Comparison of ENCODE assay signal across 9 mouse cellular contexts in genomic region chr7:16639028-16639427, GRCm38 (mm10). TPM values are rescaled to one million over a fixed set of nuclear protein-coding genes. Genes with fewer than 3 reads are reported as not detected.
DNase-seq lines count a peak whose midpoint lies in the region; ATAC-seq and TF ChIP-seq lines count a peak whose summit lies in the region.
"Had no signal": no experiment of that assay in that cellular context is flagged by ENCODE, and none has a peak within 500 bp of the region (broad histone marks: within the 10 kb centered on the region; RNA-seq: fewer than 3 reads in every experiment).

No protein-coding gene starts in this region.

- no peak overlapping the region for H3K27ac ChIP-seq in limb, embryonic 14.5 days (replicated peaks; ENCODE audit: low read depth, low read length)
- H3K27ac ChIP-seq in limb, embryonic 10.5 days = no peak overlapping the region

- H3K9ac ChIP-seq in limb, embryonic 14.5 days (ENCODE audit: low read depth, low read length, severe bottlenecking) = no peak overlapping the region

- no peak overlapping the region for H3K4me2 ChIP-seq in limb, embryonic 14.5 days (replicated peaks; ENCODE audit: low read depth, low read length, severe bottlenecking)

- WGBS in limb, embryonic 14.5 days = 51% methylated on average over 3 of the region's 3 CpGs
- WGBS in limb, embryonic 10.5 days = 89% methylated on average over 3 of the region's 3 CpGs

- no peaks in the 10 kb centered on the region for H3K36me3 ChIP-seq in limb, embryonic 14.5 days (ENCODE audit: control insufficient read depth, insufficient read depth, low read length)
- H3K36me3 ChIP-seq in limb, embryonic 10.5 days = no peaks in the 10 kb centered on the region

- TF ChIP-seq POLR2A in limb, embryonic 14.5 days (IDR thresholded peaks at IDR 0.05; ENCODE audit: borderline replicate concordance, extremely low read depth, insufficient read depth, insufficient read length) = no peak

- H3K4me3 ChIP-seq in limb, embryonic 14.5 days (replicated peaks; ENCODE audit: low read length) = no peak overlapping the region
- H3K4me3 ChIP-seq in limb, embryonic 10.5 days = no peak overlapping the region

- no peaks in the 10 kb centered on the region for H3K9me3 ChIP-seq in limb, embryonic 14.5 days (ENCODE audit: control insufficient read depth, low read length)
- no peaks in the 10 kb centered on the region for H3K9me3 ChIP-seq in limb, embryonic 10.5 days (replicated peaks)

- H3K27me3 ChIP-seq in limb, embryonic 14.5 days (ENCODE audit: control insufficient read depth, insufficient read depth, low read length) = no peaks in the 10 kb centered on the region
- H3K27me3 ChIP-seq in limb, embryonic 10.5 days (ENCODE audit: low read depth, poor library complexity, severe bottlenecking) = no peaks in the 10 kb centered on the region

- peak; percentile 52 for DNase-seq in limb, embryonic 14.5 days (ENCODE audit: low spot score)
- DNase-seq in limb, embryonic 10.5 days (ENCODE audit: low spot score) = no peak
- DNase-seq in adipocyte (ENCODE audit: low spot score) = peak; percentile 92
- DNase-seq in kidney, postnatal 25 days = peak; percentile 65 to 78
- DNase-seq in thymus, postnatal 14 days = no peak
- DNase-seq in B cell, adult 2 months = no peak
- no peak for DNase-seq in retina, postnatal 1 day

- H3K4me1 ChIP-seq in limb, embryonic 14.5 days (ENCODE audit: control insufficient read depth, insufficient read depth, low read length) = no peaks in the 10 kb centered on the region
- H3K4me1 ChIP-seq in limb, embryonic 10.5 days = no peaks in the 10 kb centered on the region

- no peak for ATAC-seq in limb, embryonic 14.5 days (ENCODE audit: low FRiP score, low read depth)
- ATAC-seq in common myeloid progenitor, adult 5-6 weeks (replicated peaks; ENCODE audit: low read depth, poor library complexity, severe bottlenecking) = peak; percentile 62

RNA-seq across cellular contexts. Expression of gene Arhgap35, which starts 24.2 kb away (rescaled TPM):
- 24.7 and 28.5 TPM in 2 replicates for polyA plus RNA-seq in limb, embryonic 14.5 days (2012; rRNA removed)
- 23.0 and 24.5 TPM in 2 replicates for polyA plus RNA-seq in limb, embryonic 14.5 days (2014; fragmentation: Nextera tagmentation; extraction: Ambion mirVana)
- 32.4 and 35.1 TPM in 2 replicates for polyA plus RNA-seq in limb, embryonic 10.5 days (2016; fragmentation: Nextera tagmentation; extraction: Ambion mirVana)
- 13.9 and 15.9 TPM in 2 replicates for total RNA-seq in common myeloid progenitor, adult 5-6 weeks (2017)

RNA-seq across cellular contexts. Expression of gene Ceacam15, which starts 36.5 kb away (rescaled TPM):
- polyA plus RNA-seq in limb, embryonic 14.5 days (2012; rRNA removed) = not detected in 2 replicates
- polyA plus RNA-seq in limb, embryonic 14.5 days (2014; fragmentation: Nextera tagmentation; extraction: Ambion mirVana) = not detected in 2 replicates
- not detected in 2 replicates for polyA plus RNA-seq in limb, embryonic 10.5 days (2016; fragmentation: Nextera tagmentation; extraction: Ambion mirVana)
- total RNA-seq in common myeloid progenitor, adult 5-6 weeks (2017) = not detected in 2 replicates
- polyA plus RNA-seq: large intestine, adult 2 months had no signal

Comparison
In these comparisons a context has a peak if more than half of its experiments do, and no peak if none do; other contexts are left out.
1. DNase-seq: peak in limb, embryonic 14.5 days (single experiment), adipocyte (single experiment) and kidney, postnatal 25 days (2 of 2); none in limb, embryonic 10.5 days (single experiment), thymus, postnatal 14 days (single experiment), B cell, adult 2 months (0 of 2) and retina, postnatal 1 day (single experiment).